Mouse (Mus musculus): ENCODE results near the gene Gimap7.

- TF ChIP-seq CTCF (IDR thresholded peaks at IDR 0.05; ENCODE audit: low read depth) (no peak), EP300 (IDR thresholded peaks at IDR 0.05; ENCODE audit: low read depth) (peak; percentile 85)
Observed at GRCm38 (mm10) chr6:48700251-48701075, 18.0 kb upstream of the Gimap7 start.
